Mouse (Mus musculus) cerebellum, adult 2 months (tissue): Measurements from ENCODE around the gene Uggt1. TPM values are rescaled to one million over a fixed set of nuclear protein-coding genes. Genes with fewer than 3 reads are reported as not detected.

Experiments
- DNase-seq, 2 experiments: peaks; one replicate each; pipeline ENCODE4 v3.0.0; 2021
- H3K27ac ChIP-seq: fragments of 200-500 bp; 2 replicates; pipeline ENCODE4 v1.5.1; 2012; ENCODE audit warnings: low read length, control low read depth, inconsistent platforms; ENCODE audit not compliant: insufficient read depth
- H3K27me3 ChIP-seq: fragments of 200-500 bp; 2 replicates; pipeline ENCODE4 v1.6.1; 2012; ENCODE audit warnings: inconsistent platforms, mild to moderate bottlenecking, low read length, moderate library complexity; ENCODE audit not compliant: control insufficient read depth, insufficient read depth
- H3K4me1 ChIP-seq: fragments of 200-500 bp; 2 replicates; pipeline ENCODE4 v1.6.1; 2011; ENCODE audit warnings: low read length; ENCODE audit not compliant: control insufficient read depth, insufficient read depth
- H3K4me3 ChIP-seq: fragments of 200-500 bp; replicated peaks from 2 replicates; pipeline ENCODE3; 2011; ENCODE audit warnings: mild to moderate bottlenecking, low read depth, low read length, control low read depth; ENCODE audit not compliant: insufficient read depth
- CTCF ChIP-seq: fragments of 200-500 bp; IDR thresholded peaks from 2 replicates; pipeline ENCODE4 v1.5.1; 2011; ENCODE audit warnings: low read depth, mild to moderate bottlenecking, control low read depth, low read length, moderate library complexity, borderline replicate concordance; ENCODE audit not compliant: insufficient read depth
- POLR2A ChIP-seq: fragments of 200-500 bp; IDR thresholded peaks from 2 replicates; pipeline ENCODE4 v1.6.1; 2011; ENCODE audit warnings: low read length, control low read depth, borderline replicate concordance; ENCODE audit not compliant: insufficient read depth
- WGBS: fragments of 180-500 bp; shearing (Covaris S2); methylation state at CpG from one replicate; pipeline ENCODE4 v1.1.7; 2018; 5-methylcytosine and 5-hydroxymethylcytosine counted together
- polyA plus RNA-seq: library from polyadenylated mRNA; depleted of rRNA; stranded (reverse); fragments of >200 nt; gene quantifications from 2 replicates; pipeline ENCODE4 v1.2.3, GENCODE M21; 2012

The Uggt1 gene
- polyA plus RNA-seq, 1 experiment: 23.6 TPM

DNA sequence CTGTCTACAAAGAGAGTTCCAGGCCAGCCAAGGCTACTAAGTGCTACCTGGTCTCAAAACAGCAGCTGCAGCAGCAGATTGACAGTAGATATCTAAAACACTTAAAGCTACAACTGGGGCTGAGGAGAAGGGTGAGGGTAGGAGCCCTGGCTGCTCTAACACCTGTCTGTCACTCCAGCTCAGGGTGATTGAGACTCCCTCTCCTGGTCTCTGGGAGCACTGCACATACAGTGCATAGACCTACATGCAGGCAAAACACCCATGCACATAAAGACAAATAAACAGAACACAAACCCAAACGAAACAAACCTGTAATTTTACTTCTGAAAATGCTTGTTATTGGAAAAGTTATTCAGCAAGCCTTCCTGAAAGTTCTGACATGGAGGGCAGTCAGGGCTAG, 95.1 kb downstream of the Uggt1 start:
- H3K4me3 ChIP-seq: no peak overlapping the region
- no peaks in the 10 kb centered on the region for H3K27me3 ChIP-seq
- H3K4me1 ChIP-seq: no peaks in the 10 kb centered on the region
- H3K27ac ChIP-seq: no peak overlapping the region
- peak; percentile 26 to 35 for DNase-seq
- TF ChIP-seq CTCF: peak; percentile 58; the same call in 1 of the 2 replicates
- TF ChIP-seq POLR2A: no peak
- 67% methylated on average over 1 of the region's 1 CpGs for WGBS

DNA sequence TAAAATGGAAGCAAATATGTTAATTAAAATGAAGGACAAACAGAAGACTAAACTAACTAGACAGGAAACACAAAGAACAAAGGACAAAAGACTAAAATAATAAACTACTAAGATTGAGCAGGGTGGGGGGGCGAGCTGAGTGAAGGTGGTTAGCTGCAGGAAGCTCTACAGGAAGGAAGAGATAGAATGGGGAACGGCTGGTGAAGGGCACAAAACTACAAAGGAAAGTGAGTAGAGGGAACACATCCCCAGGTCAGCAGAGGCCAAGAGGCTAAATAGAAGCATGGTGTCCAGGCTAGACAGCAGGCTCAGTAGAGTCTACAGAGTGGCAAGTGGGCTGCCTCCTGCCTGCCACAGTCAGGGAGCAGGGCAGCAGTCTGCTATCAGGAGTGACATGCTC, 95.7 kb downstream of the Uggt1 start:
- no peak overlapping the region for H3K4me3 ChIP-seq
- H3K27ac ChIP-seq: no peak overlapping the region
- WGBS: 67% methylated on average over 2 of the region's 2 CpGs
- H3K27me3 ChIP-seq: no peaks in the 10 kb centered on the region
- DNase-seq: no peak
- no peaks in the 10 kb centered on the region for H3K4me1 ChIP-seq
- TF ChIP-seq POLR2A: no peak
- TF ChIP-seq CTCF: no peak

GRCm38 (mm10) chr1:36145050-36145449, 99.5 kb downstream of the Uggt1 start:
- H3K4me1 ChIP-seq: no peaks in the 10 kb centered on the region
- H3K27ac ChIP-seq: no peak overlapping the region
- WGBS: 13% methylated on average over 1 of the region's 1 CpGs
- H3K27me3 ChIP-seq: no peaks in the 10 kb centered on the region
- H3K4me3 ChIP-seq: no peak overlapping the region
- TF ChIP-seq POLR2A (no peak), CTCF (peak; percentile 32; the same call in 1 of the 2 replicates)
- peak; percentile 37 to 42 for DNase-seq

DNA sequence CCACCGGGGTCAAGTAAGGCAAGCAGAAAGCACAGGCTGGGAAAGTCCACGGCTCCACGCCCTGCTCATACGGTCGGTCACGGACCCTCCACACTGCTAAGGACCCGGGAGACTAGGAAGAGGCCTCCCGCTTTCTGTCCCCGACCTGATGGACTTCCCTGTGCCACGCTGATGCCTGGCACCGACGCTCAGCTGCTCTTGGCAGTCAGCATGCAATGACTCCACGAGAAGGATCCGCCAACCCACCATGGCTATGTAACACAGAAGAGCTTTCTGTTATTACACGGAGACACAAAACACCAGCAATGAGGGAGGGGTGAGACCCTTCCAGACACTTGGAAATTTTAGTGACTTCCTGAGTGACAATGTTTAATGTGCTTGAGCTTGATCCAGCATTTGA, 104.2 kb downstream of the Uggt1 start:
- Histone ChIP-seq H3K27me3 (no peaks in the 10 kb centered on the region), H3K4me3 (no peak overlapping the region), H3K27ac (no peak overlapping the region), H3K4me1 (no peaks in the 10 kb centered on the region)
- peak in 1 of 2 experiments; percentile 21 for DNase-seq
- 25% methylated on average over 15 of the region's 15 CpGs for WGBS
- TF ChIP-seq CTCF (no peak), POLR2A (no peak)

GRCm38 (mm10) chr1:36134584-36134983, 109.9 kb downstream of the Uggt1 start:
- Histone ChIP-seq H3K27ac (no peak overlapping the region), H3K4me3 (no peak overlapping the region), H3K4me1 (no peaks in the 10 kb centered on the region), H3K27me3 (no peaks in the 10 kb centered on the region)
- WGBS: 2% methylated on average over 3 of the region's 3 CpGs
- peak; percentile 51 to 72 for DNase-seq
- TF ChIP-seq POLR2A (no peak), CTCF (peak; percentile 85)

GRCm38 (mm10) chr1:36133647-36134046, 110.9 kb downstream of the Uggt1 start:
- Histone ChIP-seq H3K27me3 (no peaks in the 10 kb centered on the region), H3K27ac (no peak overlapping the region), H3K4me1 (no peaks in the 10 kb centered on the region), H3K4me3 (no peak overlapping the region)
- 82% methylated on average over 3 of the region's 3 CpGs for WGBS
- no peak for DNase-seq
- TF ChIP-seq POLR2A (no peak), CTCF (no peak)

- 61% methylated on average over 8 of the region's 8 CpGs for WGBS
- Histone ChIP-seq H3K4me1 (no peaks in the 10 kb centered on the region), H3K27ac (no peak overlapping the region), H3K27me3 (no peaks in the 10 kb centered on the region), H3K4me3 (no peak overlapping the region)
- DNase-seq: no peak
- no peak for TF ChIP-seq CTCF
- no peak for TF ChIP-seq POLR2A
Measured at GRCm38 (mm10) chr1:36133041-36133440, 111.5 kb downstream of the Uggt1 start.

DNA sequence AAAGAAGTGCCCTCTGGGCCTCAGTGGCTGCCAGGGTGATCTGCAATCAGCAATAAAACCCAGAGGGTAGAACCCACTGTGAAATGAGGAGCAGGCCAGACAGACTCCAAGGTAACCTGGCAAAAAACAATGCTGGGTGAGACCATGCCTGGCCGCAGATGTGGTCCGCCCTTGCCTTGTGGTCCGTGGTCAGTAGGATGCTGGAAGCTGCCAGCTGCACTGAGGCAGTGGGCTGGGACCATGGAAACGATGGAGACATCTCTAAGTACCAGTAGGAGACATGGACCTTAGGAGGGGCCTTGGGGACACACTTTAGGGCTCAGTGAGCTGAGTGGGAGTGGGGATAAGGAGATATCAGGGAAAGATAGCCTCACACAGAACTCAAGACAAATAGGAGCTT, 112.3 kb downstream of the Uggt1 start:
- Histone ChIP-seq H3K4me1 (no peaks in the 10 kb centered on the region), H3K27ac (no peak overlapping the region), H3K27me3 (no peaks in the 10 kb centered on the region), H3K4me3 (no peak overlapping the region)
- TF ChIP-seq POLR2A: no peak
- TF ChIP-seq CTCF: no peak
- no peak for DNase-seq
- 51% methylated on average over 4 of the region's 4 CpGs for WGBS
